Mouse (Mus musculus): ENCODE measurements around the gene Flad1.

- no peak for TF ChIP-seq CTCF (IDR thresholded peaks at IDR 0.05; ENCODE audit: extremely low read depth, insufficient read depth, low read length)
- no peak for TF ChIP-seq POLR2A (IDR thresholded peaks at IDR 0.05; ENCODE audit: extremely low read depth, insufficient read depth, low read length)
These were observed 16.3 kb downstream of the Flad1 start for GRCm38 (mm10) chr3:89395419-89395805.
